Mouse (Mus musculus): ENCODE measurements around the gene Plppr5. TPM values are rescaled to one million over a fixed set of nuclear protein-coding genes. Genes with fewer than 3 reads are reported as not detected.

The Plppr5 gene
- polyA plus RNA-seq, 2 experiments = 0.09 to 0.22 TPM

DNA sequence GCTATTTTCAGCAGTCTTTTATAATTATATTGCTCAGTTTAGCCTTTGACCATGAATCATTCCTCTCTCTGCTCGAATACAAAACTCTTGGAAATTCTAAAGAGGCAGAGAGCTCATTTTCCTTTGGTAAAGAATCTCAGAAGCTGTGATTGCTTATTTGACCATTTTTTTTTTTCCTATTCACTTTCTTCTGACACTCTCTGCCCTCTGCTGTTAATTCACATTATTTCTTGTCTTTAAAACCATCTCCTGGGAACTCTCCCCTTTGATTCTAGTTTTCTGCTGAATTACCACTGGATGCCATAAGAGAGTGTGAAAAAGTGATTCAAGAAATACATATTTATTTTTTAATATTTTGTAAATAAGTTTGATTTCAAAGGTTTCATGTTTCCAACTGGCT, 120.1 kb downstream of the Plppr5 start:
- no peaks in the 10 kb centered on the region for H3K27me3 ChIP-seq (ENCODE audit: control insufficient read depth, insufficient read depth, low read length)
- no peak overlapping the region for H3K4me3 ChIP-seq (replicated peaks; ENCODE audit: low read length)
- no peaks in the 10 kb centered on the region for H3K36me3 ChIP-seq (ENCODE audit: control insufficient read depth, insufficient read depth, low read length)
- H3K9ac ChIP-seq (ENCODE audit: low read depth, low read length, severe bottlenecking) = no peak overlapping the region
- H3K4me1 ChIP-seq (ENCODE audit: control insufficient read depth, insufficient read depth, low read length) = no peaks in the 10 kb centered on the region
- no peaks in the 10 kb centered on the region for H3K9me3 ChIP-seq (ENCODE audit: control insufficient read depth, low read length)
- no peak overlapping the region for H3K4me2 ChIP-seq (replicated peaks; ENCODE audit: low read depth, low read length, severe bottlenecking)
- DNase-seq (ENCODE audit: low spot score) (no peak), ATAC-seq (ENCODE audit: low FRiP score, low read depth) (no peak)
- no peak overlapping the region for H3K27ac ChIP-seq (replicated peaks; ENCODE audit: low read depth, low read length)
- WGBS = 71% methylated on average over 1 of the region's 1 CpGs
- TF ChIP-seq POLR2A (IDR thresholded peaks at IDR 0.05; ENCODE audit: borderline replicate concordance, extremely low read depth, insufficient read depth, insufficient read length) = no peak

DNA sequence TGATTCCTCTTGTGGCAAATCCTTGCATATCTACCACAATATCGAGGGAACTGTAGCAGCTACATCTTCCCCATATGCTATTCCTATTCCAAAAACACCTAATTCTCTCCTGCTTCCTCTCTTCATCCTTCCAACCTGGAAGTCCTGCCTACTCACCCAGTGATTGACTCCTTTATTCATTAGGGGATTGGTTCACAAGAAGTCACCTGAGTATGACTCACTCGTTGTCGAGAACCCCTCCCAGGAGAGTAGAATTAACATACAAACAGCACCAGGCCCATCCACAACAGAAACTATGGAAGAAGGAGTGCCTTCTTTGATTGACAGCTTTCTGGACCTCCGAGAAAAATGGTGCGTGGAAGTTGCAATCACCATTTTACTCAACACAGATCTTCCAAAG, 121.7 kb downstream of the Plppr5 start:
- H3K27me3 ChIP-seq (ENCODE audit: control insufficient read depth, insufficient read depth, low read length) = no peaks in the 10 kb centered on the region
- no peak for DNase-seq (ENCODE audit: low spot score)
- no peak overlapping the region for H3K4me2 ChIP-seq (replicated peaks; ENCODE audit: low read depth, low read length, severe bottlenecking)
- no peak for ATAC-seq (ENCODE audit: low FRiP score, low read depth)
- H3K9ac ChIP-seq (ENCODE audit: low read depth, low read length, severe bottlenecking) = no peak overlapping the region
- H3K36me3 ChIP-seq (ENCODE audit: control insufficient read depth, insufficient read depth, low read length) = no peaks in the 10 kb centered on the region
- no peak for TF ChIP-seq POLR2A (IDR thresholded peaks at IDR 0.05; ENCODE audit: borderline replicate concordance, extremely low read depth, insufficient read depth, insufficient read length)
- no peak overlapping the region for H3K27ac ChIP-seq (replicated peaks; ENCODE audit: low read depth, low read length)
- no peaks in the 10 kb centered on the region for H3K4me1 ChIP-seq (ENCODE audit: control insufficient read depth, insufficient read depth, low read length)
- 92% methylated on average over 5 of the region's 5 CpGs for WGBS
- no peaks in the 10 kb centered on the region for H3K9me3 ChIP-seq (ENCODE audit: control insufficient read depth, low read length)
- H3K4me3 ChIP-seq (replicated peaks; ENCODE audit: low read length) = no peak overlapping the region

GRCm38 (mm10) chr3:117708788-117709187, 134.2 kb downstream of the Plppr5 start:
- H3K4me1 ChIP-seq (ENCODE audit: control insufficient read depth, insufficient read depth, low read length) = no peaks in the 10 kb centered on the region
- H3K9me3 ChIP-seq (ENCODE audit: control insufficient read depth, low read length) = no peaks in the 10 kb centered on the region
- H3K4me2 ChIP-seq (replicated peaks; ENCODE audit: low read depth, low read length, severe bottlenecking) = no peak overlapping the region
- no peak for TF ChIP-seq POLR2A (IDR thresholded peaks at IDR 0.05; ENCODE audit: borderline replicate concordance, extremely low read depth, insufficient read depth, insufficient read length)
- H3K4me3 ChIP-seq (replicated peaks; ENCODE audit: low read length) = no peak overlapping the region
- no peak overlapping the region for H3K9ac ChIP-seq (ENCODE audit: low read depth, low read length, severe bottlenecking)
- ATAC-seq (ENCODE audit: low FRiP score, low read depth) (no peak), DNase-seq (ENCODE audit: low spot score) (no peak)
- H3K27ac ChIP-seq (replicated peaks; ENCODE audit: low read depth, low read length) = no peak overlapping the region
- H3K27me3 ChIP-seq (ENCODE audit: control insufficient read depth, insufficient read depth, low read length) = no peaks in the 10 kb centered on the region
- H3K36me3 ChIP-seq (ENCODE audit: control insufficient read depth, insufficient read depth, low read length) = no peaks in the 10 kb centered on the region

- Histone ChIP-seq H3K9ac (ENCODE audit: low read depth, low read length, severe bottlenecking) (no peak overlapping the region), H3K4me1 (ENCODE audit: control insufficient read depth, insufficient read depth, low read length) (no peaks in the 10 kb centered on the region), H3K36me3 (ENCODE audit: control insufficient read depth, insufficient read depth, low read length) (no peaks in the 10 kb centered on the region), H3K27me3 (ENCODE audit: control insufficient read depth, insufficient read depth, low read length) (no peaks in the 10 kb centered on the region), H3K9me3 (ENCODE audit: control insufficient read depth, low read length) (no peaks in the 10 kb centered on the region), H3K27ac (replicated peaks; ENCODE audit: low read depth, low read length) (no peak overlapping the region), H3K4me2 (replicated peaks; ENCODE audit: low read depth, low read length, severe bottlenecking) (no peak overlapping the region), H3K4me3 (replicated peaks; ENCODE audit: low read length) (no peak overlapping the region)
- DNase-seq (ENCODE audit: low spot score) = no peak
- no peak for TF ChIP-seq POLR2A (IDR thresholded peaks at IDR 0.05; ENCODE audit: borderline replicate concordance, extremely low read depth, insufficient read depth, insufficient read length)
- no peak for ATAC-seq (ENCODE audit: low FRiP score, low read depth)
- WGBS = 86% methylated on average over 3 of the region's 3 CpGs
These were observed 142.1 kb downstream of the Plppr5 start for GRCm38 (mm10) chr3:117716534-117717280.

DNA sequence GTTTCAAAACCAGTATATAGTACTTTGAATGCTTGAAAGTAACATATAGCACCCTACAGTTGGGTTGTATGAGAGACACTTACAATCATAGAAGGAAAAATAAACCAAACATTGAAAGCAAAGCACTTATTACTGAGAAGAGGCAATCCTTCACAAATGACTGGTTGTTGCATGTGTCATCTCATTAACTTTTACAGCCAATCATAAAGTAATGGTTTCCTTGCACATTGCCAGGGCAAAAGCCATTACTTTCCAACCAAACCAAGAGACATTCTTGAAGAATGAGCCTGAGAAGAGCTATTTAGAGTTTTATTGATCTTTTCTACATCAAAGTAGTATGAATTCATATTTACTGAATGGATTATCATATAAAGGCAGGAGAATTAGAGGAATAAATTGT, 148.8 kb downstream of the Plppr5 start:
- TF ChIP-seq POLR2A (IDR thresholded peaks at IDR 0.05; ENCODE audit: borderline replicate concordance, extremely low read depth, insufficient read depth, insufficient read length) = no peak
- Histone ChIP-seq H3K9ac (ENCODE audit: low read depth, low read length, severe bottlenecking) (no peak overlapping the region), H3K9me3 (ENCODE audit: control insufficient read depth, low read length) (no peaks in the 10 kb centered on the region), H3K4me1 (ENCODE audit: control insufficient read depth, insufficient read depth, low read length) (no peaks in the 10 kb centered on the region), H3K4me3 (replicated peaks; ENCODE audit: low read length) (no peak overlapping the region), H3K36me3 (ENCODE audit: control insufficient read depth, insufficient read depth, low read length) (no peaks in the 10 kb centered on the region), H3K4me2 (replicated peaks; ENCODE audit: low read depth, low read length, severe bottlenecking) (no peak overlapping the region), H3K27me3 (ENCODE audit: control insufficient read depth, insufficient read depth, low read length) (no peaks in the 10 kb centered on the region), H3K27ac (replicated peaks; ENCODE audit: low read depth, low read length) (no peak overlapping the region)
- ATAC-seq (ENCODE audit: low FRiP score, low read depth) = no peak
- no peak for DNase-seq (ENCODE audit: low spot score)
